Mouse (Mus musculus): ENCODE measurements at regions not wholly inside any gene's neighbourhood (a gene's known extent, or its start where the extent isn't known, plus 50 kb on each side); places are given as distances from the start of the nearest gene placed in this dataset.

GRCm38 (mm10) chr1:155493333-155493732 is 64.6 kb upstream of the Acbd6 start:
- Histone ChIP-seq H3K9ac (no peak overlapping the region), H3K4me1 (replicated peaks) (peaks cover 33% of the 10 kb centered on the region), H3K36me3 (no peaks in the 10 kb centered on the region), H3K27me3 (peaks cover 9% of the 10 kb centered on the region; the same call in 1 of the 2 replicates), H3K9me3 (no peaks in the 10 kb centered on the region), H3K27ac (replicated peaks) (no peak overlapping the region), H3K4me3 (no peak overlapping the region), H3K4me2 (no peak overlapping the region)
- 85% methylated on average over 6 of the region's 6 CpGs for WGBS
- ATAC-seq (ENCODE audit: low read depth) = no peak

- 69% methylated on average over 4 of the region's 4 CpGs for WGBS
Observed at GRCm38 (mm10) chr1:155493799-155494198, 64.1 kb upstream of the Acbd6 start.

GRCm38 (mm10) chr1:155494347-155494746 is 63.6 kb upstream of the Acbd6 start:
- 96% methylated on average over 2 of the region's 2 CpGs for WGBS
- Histone ChIP-seq H3K4me3 (no peak overlapping the region), H3K36me3 (no peaks in the 10 kb centered on the region), H3K4me1 (replicated peaks) (peaks cover 24% of the 10 kb centered on the region), H3K4me2 (no peak overlapping the region), H3K9ac (no peak overlapping the region), H3K27me3 (peaks cover 9% of the 10 kb centered on the region; the same call in 1 of the 2 replicates), H3K9me3 (no peaks in the 10 kb centered on the region), H3K27ac (replicated peaks) (no peak overlapping the region)
- ATAC-seq (ENCODE audit: low read depth) = no peak

More at GRCm38 (mm10) chr1:155493799-155494198, 64.1 kb upstream of the Acbd6 start:
- no peaks in the 10 kb centered on the region for H3K9me3 ChIP-seq
- no peak overlapping the region for H3K27ac ChIP-seq (replicated peaks)
- peaks cover 9% of the 10 kb centered on the region; the same call in 1 of the 2 replicates for H3K27me3 ChIP-seq
- H3K4me2 ChIP-seq = no peak overlapping the region
- H3K36me3 ChIP-seq = no peaks in the 10 kb centered on the region
- no peak overlapping the region for H3K4me3 ChIP-seq
- H3K4me1 ChIP-seq (replicated peaks) = peaks cover 29% of the 10 kb centered on the region
- no peak overlapping the region for H3K9ac ChIP-seq
- no peak for ATAC-seq (ENCODE audit: low read depth)

- no peak for ATAC-seq (ENCODE audit: low read depth)
- no peaks in the 10 kb centered on the region for H3K36me3 ChIP-seq
- peaks cover 18% of the 10 kb centered on the region for H3K4me1 ChIP-seq (replicated peaks)
- WGBS = 94% methylated on average over 1 of the region's 1 CpGs
- no peak overlapping the region for H3K27ac ChIP-seq (replicated peaks)
- no peaks in the 10 kb centered on the region for H3K9me3 ChIP-seq
- no peak overlapping the region for H3K4me2 ChIP-seq
- H3K4me3 ChIP-seq = no peak overlapping the region
- H3K9ac ChIP-seq = no peak overlapping the region
- H3K27me3 ChIP-seq = no peaks in the 10 kb centered on the region
Observed at GRCm38 (mm10) chr1:155499735-155500134, 58.2 kb upstream of the Acbd6 start.

GRCm38 (mm10) chr1:155502867-155503266 is 55.1 kb upstream of the Acbd6 start:
- Histone ChIP-seq H3K9ac (no peak overlapping the region), H3K36me3 (no peaks in the 10 kb centered on the region), H3K27ac (replicated peaks) (peak overlapping the region; percentile 30; the same call in 1 of the 2 replicates), H3K4me1 (replicated peaks) (peaks cover 28% of the 10 kb centered on the region), H3K9me3 (no peaks in the 10 kb centered on the region), H3K4me3 (no peak overlapping the region), H3K27me3 (no peaks in the 10 kb centered on the region), H3K4me2 (0 out of 2 replicates have a peak overlapping the region, but pooled peaks have one; percentile 3)
- ATAC-seq (ENCODE audit: low read depth) = no peak; the same call in 1 of the 2 replicates
- WGBS = 23% methylated on average over 10 of the region's 10 CpGs

GRCm38 (mm10) chr1:155504581-155505328 is 53.2 kb upstream of the Acbd6 start:
- no peak for ATAC-seq (ENCODE audit: low read depth)
- peak overlapping the region; percentile 18; the same call in 1 of the 2 replicates for H3K27ac ChIP-seq (replicated peaks)

GRCm38 (mm10) chr1:155505361-155506077 is 52.4 kb upstream of the Acbd6 start:
- Histone ChIP-seq H3K4me3 (no peak overlapping the region), H3K4me2 (no peak overlapping the region), H3K9me3 (no peaks in the 10 kb centered on the region), H3K9ac (no peak overlapping the region), H3K27ac (replicated peaks) (peak overlapping the region; percentile 18; the same call in 1 of the 2 replicates), H3K27me3 (no peaks in the 10 kb centered on the region), H3K4me1 (replicated peaks) (peaks cover 28% of the 10 kb centered on the region), H3K36me3 (no peaks in the 10 kb centered on the region)
- 71% methylated on average over 6 of the region's 6 CpGs for WGBS
- ATAC-seq (ENCODE audit: low read depth) = no peak

More at GRCm38 (mm10) chr1:155504581-155505328, 53.2 kb upstream of the Acbd6 start:
- Histone ChIP-seq H3K4me1 (replicated peaks) (peaks cover 28% of the 10 kb centered on the region), H3K9me3 (no peaks in the 10 kb centered on the region), H3K36me3 (no peaks in the 10 kb centered on the region), H3K9ac (no peak overlapping the region), H3K4me2 (no peak overlapping the region), H3K27me3 (no peaks in the 10 kb centered on the region), H3K4me3 (no peak overlapping the region)
- WGBS = 49% methylated on average over 12 of the region's 12 CpGs

All from neural tube, embryonic 13.5 days (tissue).